Mouse (Mus musculus) liver, embryonic 16.5 days (tissue): ENCODE data around the gene Pacsin1. TPM values are rescaled to one million over a fixed set of nuclear protein-coding genes. Genes with fewer than 3 reads are reported as not detected.

Source experiments
- ATAC-seq: fragments of 200-750 bp; cut with Nextera tagmentation; 2 replicates; pipeline ENCODE4 v1.8.0; 2017; ENCODE audit warnings: low read depth, mild to moderate bottlenecking, moderate number of reproducible peaks, moderate library complexity
- H3K27ac ChIP-seq: fragments of 300-500 bp; sonication (generic); 2 replicates; pipeline ENCODE4 v1.5.1; 2014; ENCODE audit warnings: mild to moderate bottlenecking, low read length
- H3K27me3 ChIP-seq: fragments of 300-500 bp; sonication (generic); 2 replicates; pipeline ENCODE4 v1.6.1; 2014; ENCODE audit warnings: low read depth, low read length, mixed read lengths; ENCODE audit not compliant: control insufficient read depth, insufficient read depth
- H3K36me3 ChIP-seq: fragments of 300-500 bp; sonication (generic); 2 replicates; pipeline ENCODE4 v1.6.1; 2014; ENCODE audit warnings: mild to moderate bottlenecking; ENCODE audit not compliant: control insufficient read depth, insufficient read depth
- H3K4me1 ChIP-seq: fragments of 300-500 bp; sonication (generic); 2 replicates; pipeline ENCODE4 v1.6.1; 2014; ENCODE audit warnings: low read depth, low read length, mixed read lengths; ENCODE audit not compliant: control insufficient read depth
- H3K4me2 ChIP-seq: fragments of 300-500 bp; sonication (generic); 2 replicates; pipeline ENCODE4 v1.6.1; 2014; ENCODE audit warnings: low read depth, low read length, mixed read lengths
- H3K4me3 ChIP-seq: fragments of 300-500 bp; sonication (generic); 2 replicates; pipeline ENCODE4 v1.5.1; 2014; ENCODE audit warnings: low read depth, mild to moderate bottlenecking, low read length
- H3K9ac ChIP-seq: fragments of 300-500 bp; sonication (generic); 2 replicates; pipeline ENCODE4 v1.6.1; 2014; ENCODE audit warnings: low read depth, low read length
- H3K9me3 ChIP-seq: fragments of 300-500 bp; sonication (generic); replicated peaks from 2 replicates; pipeline ENCODE4 v1.6.1; 2016; ENCODE audit warnings: low read length; ENCODE audit not compliant: control insufficient read depth
- WGBS: fragments of 180-500 bp; shearing (Covaris S2); extraction: QIAGEN DNeasy Blood & Tissue Kit; methylation state at CpG from one replicate; pipeline ENCODE4 v1.1.7; 2014; ENCODE audit not compliant: insufficient replicate concordance; 5-methylcytosine and 5-hydroxymethylcytosine counted together
- polyA plus RNA-seq: library from polyadenylated mRNA; unstranded; fragments of >200 nt; fragmentation: Nextera tagmentation; extraction: Ambion mirVana; gene quantifications from 2 replicates; pipeline ENCODE4 v1.2.1, GENCODE M21; 2015

Pacsin1 gene
- polyA plus RNA-seq, 1 experiment from 2014 or later, result 0.22 TPM

DNA sequence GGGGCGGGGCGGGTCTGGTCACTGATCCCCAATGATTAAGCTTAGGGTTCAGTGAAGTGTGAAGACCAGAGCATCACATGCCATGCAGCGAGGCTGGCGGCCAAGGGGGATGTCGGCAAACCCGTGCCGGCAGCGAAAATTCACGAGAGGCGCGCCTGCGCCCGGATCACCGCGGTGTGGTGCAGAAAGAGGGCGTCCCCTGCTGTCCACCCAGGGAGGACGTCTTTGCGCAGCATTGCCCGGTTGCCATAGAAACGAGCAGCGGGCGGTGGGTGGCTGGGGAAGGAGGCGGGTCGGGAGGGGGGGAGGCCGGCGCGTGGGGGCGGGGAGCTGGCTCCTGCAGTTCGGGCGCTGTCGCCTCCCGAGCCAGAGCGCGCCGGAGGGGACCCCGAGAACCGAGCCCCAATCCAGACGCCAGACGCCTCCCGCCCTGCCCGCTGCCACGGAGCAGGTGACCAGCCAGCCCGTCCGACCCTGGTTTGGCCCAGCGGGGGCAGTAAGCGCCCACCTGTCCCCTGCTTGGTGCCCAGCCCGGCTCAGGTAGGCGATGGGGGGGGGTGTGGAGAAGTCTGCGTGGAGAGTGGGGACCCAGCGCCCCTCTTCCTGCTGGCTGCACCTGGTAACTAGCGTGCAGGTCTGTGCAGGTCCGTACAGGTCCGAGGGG is 29.7 kb downstream of the Pacsin1 start:
- no peak overlapping the region for H3K9ac ChIP-seq
- WGBS, result under 1% methylated on average over 45 of the region's 53 CpGs
- no peaks in the 10 kb centered on the region for H3K9me3 ChIP-seq
- H3K27me3 ChIP-seq, result peaks cover 45% of the 10 kb centered on the region
- H3K27ac ChIP-seq, result no peak overlapping the region
- peak overlapping the region; percentile 16 for H3K4me3 ChIP-seq
- H3K36me3 ChIP-seq, result no peaks in the 10 kb centered on the region
- no peak for ATAC-seq
- H3K4me2 ChIP-seq, result peak overlapping the region; percentile 38
- H3K4me1 ChIP-seq, result no peaks in the 10 kb centered on the region; the same call in 1 of the 2 replicates

DNA sequence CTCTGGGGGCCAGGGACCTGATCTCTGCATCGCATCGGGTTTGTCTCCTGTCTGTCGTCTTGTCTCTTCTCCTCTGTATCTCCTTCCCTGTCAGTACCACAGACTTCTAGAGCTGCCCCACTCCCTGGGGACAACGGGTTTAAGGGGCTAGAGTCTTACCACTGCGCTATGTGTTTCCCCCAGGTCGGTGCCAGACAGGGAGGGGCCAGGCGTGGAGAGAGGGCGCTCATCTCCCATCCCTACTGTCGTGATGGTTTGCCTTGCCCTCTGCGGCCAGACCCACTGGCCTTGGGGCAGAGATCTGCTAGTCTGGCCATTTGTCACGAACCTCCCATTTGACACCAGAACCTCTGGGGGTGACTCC is 30.2 kb downstream of the Pacsin1 start:
- Histone ChIP-seq H3K4me2 (peak overlapping the region; percentile 38; the same call in 1 of the 2 replicates), H3K4me1 (no peaks in the 10 kb centered on the region; the same call in 1 of the 2 replicates), H3K9me3 (no peaks in the 10 kb centered on the region), H3K27ac (no peak overlapping the region), H3K4me3 (no peak overlapping the region; the same call in 1 of the 2 replicates), H3K36me3 (no peaks in the 10 kb centered on the region), H3K27me3 (peaks cover 45% of the 10 kb centered on the region), H3K9ac (no peak overlapping the region)
- 2% methylated on average over 11 of the region's 11 CpGs for WGBS
- ATAC-seq, result no peak

DNA sequence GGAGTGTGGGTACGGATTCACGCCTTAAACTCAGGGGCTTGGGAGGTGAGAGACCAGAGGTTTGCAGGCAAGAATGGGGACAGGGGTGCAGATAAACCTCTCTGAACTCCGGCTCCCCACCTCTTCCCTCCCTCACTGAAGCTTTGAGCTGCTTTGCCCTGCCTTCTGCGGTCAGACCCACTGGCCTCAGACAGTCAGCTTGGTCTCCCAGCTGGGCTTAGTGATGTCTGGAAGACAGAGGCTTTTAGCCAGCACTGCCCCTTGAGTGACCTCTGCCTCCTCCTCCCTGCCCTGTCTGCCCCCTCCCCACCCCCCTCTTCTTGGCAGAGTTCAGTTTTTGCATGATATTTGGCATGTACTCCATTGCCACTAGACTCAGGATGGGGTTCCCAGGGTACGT is 31.1 kb downstream of the Pacsin1 start:
- WGBS, result 24% methylated on average over 5 of the region's 5 CpGs
- H3K9ac ChIP-seq, result no peak overlapping the region
- H3K9me3 ChIP-seq, result no peaks in the 10 kb centered on the region
- peaks cover 45% of the 10 kb centered on the region for H3K27me3 ChIP-seq
- no peak overlapping the region for H3K4me2 ChIP-seq
- ATAC-seq, result no peak
- H3K36me3 ChIP-seq, result no peaks in the 10 kb centered on the region
- no peaks in the 10 kb centered on the region; the same call in 1 of the 2 replicates for H3K4me1 ChIP-seq
- no peak overlapping the region for H3K4me3 ChIP-seq
- no peak overlapping the region for H3K27ac ChIP-seq

DNA sequence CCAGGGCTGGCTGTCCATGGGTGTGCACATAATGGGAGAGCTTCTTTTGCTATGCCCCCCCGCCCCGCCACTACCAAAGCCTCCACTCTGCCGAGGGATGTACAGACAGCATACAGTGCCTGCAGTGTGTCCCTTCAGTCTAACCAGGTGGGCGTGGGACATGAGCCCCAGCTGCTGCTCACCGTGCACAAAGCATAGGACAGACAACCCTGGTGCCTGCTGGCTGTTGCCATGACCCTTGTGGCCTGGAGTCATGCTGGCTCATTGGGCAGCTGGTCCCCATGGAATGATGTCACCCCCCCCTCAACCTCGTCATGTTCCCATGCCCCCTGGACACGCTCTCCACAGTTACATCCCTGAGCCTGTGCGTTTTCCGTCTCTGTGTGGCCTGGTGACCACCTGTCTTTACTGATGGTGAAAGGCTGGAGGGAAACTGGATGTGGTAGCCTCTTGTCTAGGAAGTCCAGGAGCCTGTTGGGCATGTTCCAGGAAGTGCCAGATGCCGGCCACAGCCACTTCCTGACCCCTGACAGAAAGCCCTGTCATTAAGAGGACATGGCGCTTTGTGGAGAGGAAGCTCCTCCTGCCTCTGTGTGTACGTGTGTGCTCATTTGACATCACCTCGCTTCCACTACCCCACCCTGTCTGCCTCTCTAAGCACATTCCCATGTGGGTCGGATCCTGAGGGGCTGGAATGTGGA is 35.8 kb downstream of the Pacsin1 start:
- 36% methylated on average over 14 of the region's 14 CpGs for WGBS
- no peak for ATAC-seq
- H3K27me3 ChIP-seq, result peaks cover 17% of the 10 kb centered on the region

DNA sequence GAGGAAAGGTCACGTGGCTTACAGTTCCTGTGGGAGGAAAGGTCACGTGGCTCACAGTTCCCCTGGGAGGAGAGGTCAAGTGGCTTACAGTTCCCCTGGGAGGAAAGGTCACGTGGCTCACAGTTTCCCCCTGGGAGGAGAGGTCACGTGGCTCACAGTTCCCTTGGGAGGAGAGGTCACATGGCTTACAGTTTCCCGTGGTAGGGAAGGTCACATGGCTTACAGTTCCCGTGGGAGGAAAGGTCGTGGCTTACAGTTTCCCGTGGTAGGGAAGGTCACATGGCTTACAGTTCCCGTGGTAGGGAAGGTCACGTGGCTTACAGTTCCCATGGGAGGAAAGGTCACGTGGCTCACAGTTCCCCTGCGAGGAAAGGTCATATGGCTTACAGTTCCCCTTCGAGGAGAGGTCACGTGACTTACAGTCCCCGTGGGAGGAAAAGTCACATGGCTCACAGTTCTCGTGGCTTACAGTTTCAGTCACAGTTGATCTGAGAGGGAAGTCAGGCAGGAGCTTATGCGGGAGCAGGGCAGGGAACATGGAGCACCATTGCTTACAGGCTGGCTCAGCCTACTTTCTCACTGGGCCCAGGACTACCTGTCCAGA is 44.4 kb downstream of the Pacsin1 start:
- Histone ChIP-seq H3K36me3 (no peaks in the 10 kb centered on the region), H3K9ac (no peak overlapping the region), H3K4me3 (no peak overlapping the region), H3K27me3 (no peaks in the 10 kb centered on the region), H3K4me1 (peaks cover 3% of the 10 kb centered on the region), H3K4me2 (no peak overlapping the region), H3K27ac (no peak overlapping the region), H3K9me3 (no peaks in the 10 kb centered on the region)
- WGBS, result 61% methylated on average over 17 of the region's 17 CpGs
- ATAC-seq, result no peak

More for the DNA sequence above, 35.8 kb downstream of the Pacsin1 start:
- Histone ChIP-seq H3K9me3 (no peaks in the 10 kb centered on the region), H3K9ac (no peak overlapping the region), H3K36me3 (no peaks in the 10 kb centered on the region), H3K27ac (no peak overlapping the region), H3K4me3 (no peak overlapping the region), H3K4me2 (no peak overlapping the region), H3K4me1 (no peaks in the 10 kb centered on the region)

DNA sequence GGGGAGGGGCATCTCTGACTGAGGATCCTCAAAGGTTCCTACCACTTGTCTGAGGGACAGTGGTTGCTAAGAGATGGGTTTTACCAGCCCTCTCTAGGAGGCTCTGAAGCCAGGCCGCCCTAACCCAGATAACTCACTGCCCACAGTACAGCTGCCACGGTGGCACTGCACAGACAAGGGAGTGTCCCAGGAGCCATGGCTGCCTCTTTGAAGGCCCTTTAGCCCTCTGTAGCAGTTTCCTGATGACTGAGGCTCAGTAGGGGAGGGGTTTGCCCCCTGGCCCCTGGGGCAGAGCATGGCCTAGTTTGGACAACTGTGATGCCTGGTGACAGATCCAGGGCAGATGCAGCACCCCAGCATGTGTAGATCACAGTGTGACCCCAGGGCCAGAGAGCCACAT is 45.5 kb downstream of the Pacsin1 start:
- no peak overlapping the region for H3K27ac ChIP-seq
- H3K36me3 ChIP-seq, result no peaks in the 10 kb centered on the region
- no peak overlapping the region for H3K4me3 ChIP-seq
- peaks cover 3% of the 10 kb centered on the region for H3K4me1 ChIP-seq
- H3K4me2 ChIP-seq, result no peak overlapping the region
- H3K9ac ChIP-seq, result no peak overlapping the region
- 50% methylated on average over 2 of the region's 2 CpGs for WGBS
- ATAC-seq, result no peak
- H3K27me3 ChIP-seq, result no peaks in the 10 kb centered on the region
- H3K9me3 ChIP-seq, result no peaks in the 10 kb centered on the region

DNA sequence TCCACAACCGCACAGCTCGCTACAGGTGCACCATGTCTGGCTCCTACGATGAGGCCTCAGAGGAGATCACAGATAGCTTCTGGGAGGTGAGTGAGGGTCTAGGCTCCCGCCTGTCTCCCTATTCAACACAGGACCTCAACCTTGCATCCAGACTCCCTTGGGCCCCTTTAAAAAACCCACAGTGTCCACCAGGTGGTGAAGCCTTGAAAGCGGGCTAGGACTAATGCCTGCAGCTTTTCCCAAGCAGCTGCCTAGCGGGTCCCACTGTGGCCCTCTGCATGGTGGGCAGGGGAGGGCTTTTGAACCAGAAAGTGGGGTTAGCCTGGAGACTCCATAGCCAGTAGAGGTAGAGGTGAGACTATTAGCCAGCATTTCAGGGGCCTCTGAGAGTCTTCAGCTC is 46.5 kb downstream of the Pacsin1 start:
- 70% methylated on average over 6 of the region's 6 CpGs for WGBS
- H3K9me3 ChIP-seq, result no peaks in the 10 kb centered on the region
- no peaks in the 10 kb centered on the region for H3K36me3 ChIP-seq
- H3K27me3 ChIP-seq, result peaks cover 7% of the 10 kb centered on the region; the same call in 1 of the 2 replicates
- ATAC-seq, result no peak
- peaks cover 3% of the 10 kb centered on the region for H3K4me1 ChIP-seq
- H3K9ac ChIP-seq, result no peak overlapping the region
- no peak overlapping the region for H3K4me2 ChIP-seq
- no peak overlapping the region for H3K27ac ChIP-seq
- H3K4me3 ChIP-seq, result no peak overlapping the region

DNA sequence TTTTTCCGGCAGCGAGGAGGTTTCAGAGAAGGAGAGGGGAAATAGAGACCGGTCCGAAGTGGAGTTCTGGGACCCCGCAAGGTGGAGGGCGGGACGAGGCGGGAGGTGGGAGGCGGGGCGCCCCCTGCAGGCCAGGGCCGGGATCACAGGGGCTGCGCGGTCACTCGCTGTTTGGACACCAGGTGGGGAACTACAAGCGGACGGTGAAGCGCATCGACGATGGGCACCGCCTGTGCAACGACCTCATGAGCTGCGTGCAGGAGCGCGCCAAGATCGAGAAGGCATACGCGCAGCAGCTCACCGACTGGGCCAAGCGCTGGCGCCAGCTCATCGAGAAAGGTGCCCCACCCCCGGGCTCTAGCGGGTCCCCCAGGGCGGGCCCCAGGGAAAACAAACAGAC is 47.2 kb downstream of the Pacsin1 start:
- Histone ChIP-seq H3K36me3 (no peaks in the 10 kb centered on the region), H3K9me3 (no peaks in the 10 kb centered on the region), H3K27me3 (peaks cover 10% of the 10 kb centered on the region; the same call in 1 of the 2 replicates), H3K4me2 (peak overlapping the region; percentile 55), H3K4me3 (peak overlapping the region; percentile 24; the same call in 1 of the 2 replicates), H3K4me1 (peaks cover 3% of the 10 kb centered on the region), H3K27ac (no peak overlapping the region), H3K9ac (no peak overlapping the region)
- no peak for ATAC-seq
- WGBS, result 1% methylated on average over 34 of the region's 34 CpGs
